Mouse (Mus musculus): ENCODE results near the gene Ctso.
A peak's percentile ranks its signal among the peaks of the same experiment; 100 is the strongest.

Ctso gene

DNA sequence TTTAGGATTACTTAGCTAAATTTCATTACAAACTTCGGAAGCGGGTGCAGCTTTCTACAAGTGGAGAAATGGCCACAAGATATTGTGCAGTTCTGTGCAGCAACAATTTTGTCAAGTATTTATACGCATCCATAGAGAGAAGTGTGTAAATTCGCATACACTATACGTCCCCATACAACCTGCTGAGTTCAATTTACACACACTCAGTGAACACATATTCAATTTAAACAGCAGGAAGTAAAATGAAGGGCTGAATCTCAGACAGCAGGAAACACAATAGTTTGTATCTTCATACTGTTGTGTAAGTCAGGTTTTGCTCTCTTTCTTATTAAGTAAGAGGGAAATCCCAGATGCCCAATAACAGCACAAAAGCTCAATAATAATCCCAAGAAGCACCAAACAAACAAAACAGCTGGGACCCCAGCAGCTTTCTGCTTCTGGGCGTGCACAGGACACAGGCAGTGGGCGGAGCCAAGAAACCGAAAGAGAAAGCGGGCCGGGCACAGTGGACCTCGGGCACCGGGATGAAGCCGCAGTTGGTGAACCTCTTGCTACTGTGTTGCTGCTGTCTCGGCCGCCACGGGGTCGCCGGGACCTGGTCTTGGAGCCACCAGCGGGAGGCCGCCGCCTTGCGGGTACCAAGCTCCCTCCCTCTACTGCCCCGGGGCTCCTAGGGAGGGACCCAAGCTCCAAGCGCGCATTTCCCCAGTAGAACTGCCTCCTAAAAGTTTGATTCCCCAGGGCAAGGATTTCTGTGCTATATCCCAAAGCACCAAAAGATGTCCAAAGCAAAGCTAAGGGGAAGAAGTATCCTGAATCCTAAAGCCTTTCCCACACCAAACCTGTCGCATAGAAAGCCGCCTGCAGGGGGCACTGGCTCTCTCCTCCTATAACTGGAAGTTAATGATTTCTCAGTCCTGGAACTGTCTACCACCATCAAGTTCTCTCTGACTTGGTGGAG is at the start of gene Ctso:
Ctso (plus strand) TSS at position 461 of the 961 bp plus-strand sequence.
- DNase-seq: peak; percentile 86

DNA sequence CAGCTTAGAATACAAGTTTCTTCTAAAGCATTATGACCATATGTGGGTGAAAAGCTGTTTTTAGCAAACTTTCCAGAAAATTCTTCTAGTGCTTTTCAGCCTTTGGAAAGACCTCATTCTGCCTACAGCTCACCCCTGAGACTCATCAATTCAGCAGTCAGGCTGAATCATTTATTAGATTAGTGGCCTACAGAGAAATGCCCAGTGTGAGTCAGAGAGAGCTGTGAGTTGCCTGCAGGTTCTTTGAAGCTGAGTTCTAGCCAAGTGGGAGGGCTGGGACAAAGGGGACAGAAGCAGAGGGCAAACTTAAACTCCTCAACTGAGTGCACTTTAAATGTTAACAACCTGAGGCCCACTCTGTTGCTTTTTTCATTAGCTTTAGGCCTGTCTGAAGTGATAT is 48.5 kb upstream of the Ctso start:
- no peak for DNase-seq

DNA sequence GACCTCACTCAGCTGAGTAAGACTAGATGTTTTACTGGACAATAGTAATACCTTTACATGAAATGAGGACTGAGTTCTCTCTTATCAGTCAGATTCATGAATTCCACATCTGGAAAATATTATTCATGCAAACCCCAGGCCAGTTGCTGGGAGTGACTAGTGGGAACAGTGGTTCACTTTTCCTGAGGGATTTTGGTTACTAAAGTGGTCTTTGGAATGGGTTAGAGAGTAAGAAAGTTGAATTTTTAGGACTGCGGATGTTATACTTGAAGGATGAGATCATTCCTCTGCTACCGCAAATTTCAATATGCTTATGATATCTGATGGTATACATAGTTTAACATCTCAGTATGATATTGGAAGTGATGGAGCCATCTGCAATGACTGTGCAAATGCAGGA is 46.8 kb upstream of the Ctso start:
- no peak for DNase-seq

DNA sequence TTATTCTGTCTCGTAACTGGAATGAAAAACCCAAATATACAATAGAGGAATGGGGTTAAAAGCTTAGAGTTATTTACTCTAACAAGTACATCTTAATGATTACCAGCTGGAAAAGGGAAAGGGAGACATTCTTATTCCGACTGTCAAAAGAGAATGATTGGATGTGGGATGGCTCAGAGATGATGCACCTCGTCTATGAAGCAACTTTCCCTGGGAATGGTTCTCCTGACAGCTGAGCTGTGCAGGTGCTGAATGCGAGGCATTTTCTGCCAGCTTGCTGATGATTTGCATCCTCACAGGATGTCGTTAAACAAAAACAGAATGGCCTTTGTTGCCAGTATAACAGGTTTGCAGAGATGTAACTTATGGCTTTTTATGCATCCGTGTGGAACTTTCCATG is 43.3 kb upstream of the Ctso start:
- no peak for DNase-seq

DNA sequence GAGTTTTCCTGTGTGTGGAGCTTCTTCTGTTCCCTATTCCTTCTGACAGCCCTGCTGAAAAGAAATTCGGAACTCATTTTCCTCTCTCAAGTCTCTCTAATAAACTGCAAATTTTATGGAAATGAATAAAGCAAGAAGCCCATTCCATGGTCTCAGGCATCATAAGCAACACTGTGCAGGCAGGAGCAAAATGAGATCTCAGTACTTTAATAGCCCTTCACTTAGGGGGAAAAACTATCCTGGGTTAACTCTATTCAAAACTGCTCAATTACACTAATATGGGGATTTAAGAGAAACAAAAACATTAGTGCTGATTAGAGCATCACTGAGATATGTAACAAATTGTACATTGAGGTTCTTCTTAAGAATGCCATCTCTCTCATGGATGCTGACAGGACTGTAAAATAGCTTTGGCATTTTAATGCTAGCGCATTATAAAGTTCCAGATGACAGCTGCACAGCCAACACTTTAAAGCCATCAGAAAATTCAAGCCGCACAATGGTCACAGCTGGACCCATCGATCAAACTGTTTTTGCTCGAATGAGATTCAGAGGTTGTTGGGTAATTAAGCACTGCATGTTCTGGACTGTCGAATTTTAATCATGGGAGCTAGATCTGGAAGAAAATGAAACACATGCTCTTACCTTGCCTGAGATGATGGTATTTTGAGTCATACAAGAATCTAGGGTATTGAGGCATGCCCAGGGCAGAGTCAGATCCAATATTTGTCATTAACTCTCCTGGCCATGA is 21.9 kb upstream of the Ctso start:
- DNase-seq: peak; percentile 26

DNA sequence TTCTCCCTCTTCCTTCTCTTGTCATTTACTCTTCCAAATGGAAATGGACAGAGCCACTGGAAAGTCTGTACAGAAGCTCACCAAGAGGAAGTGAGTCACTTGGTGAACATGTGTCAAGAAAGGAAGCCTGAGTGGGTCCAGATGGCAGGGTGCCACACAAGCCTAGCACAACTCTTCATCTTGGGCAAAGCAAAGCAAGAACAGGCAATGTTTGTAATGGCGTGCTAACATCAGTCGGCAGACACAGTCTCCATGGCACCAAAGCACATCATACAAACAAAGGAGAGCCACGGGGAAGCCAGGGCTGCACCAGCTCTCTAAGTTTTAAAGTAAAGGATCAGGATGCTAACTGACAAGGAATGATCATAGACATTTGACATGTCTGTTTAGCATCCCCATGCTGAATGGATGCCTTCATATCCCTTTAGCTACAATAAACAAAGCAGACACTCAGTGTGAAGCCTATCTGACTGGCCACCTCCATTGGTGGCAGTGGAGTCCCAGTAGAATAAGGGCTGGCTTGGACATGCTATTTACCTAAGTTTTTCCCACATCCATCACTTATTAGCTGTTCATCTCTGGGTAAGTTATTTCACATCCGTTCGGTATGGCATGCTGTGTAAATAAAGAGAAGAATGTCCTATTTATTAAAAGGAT is 16.2 kb upstream of the Ctso start:
- no peak for DNase-seq

DNA sequence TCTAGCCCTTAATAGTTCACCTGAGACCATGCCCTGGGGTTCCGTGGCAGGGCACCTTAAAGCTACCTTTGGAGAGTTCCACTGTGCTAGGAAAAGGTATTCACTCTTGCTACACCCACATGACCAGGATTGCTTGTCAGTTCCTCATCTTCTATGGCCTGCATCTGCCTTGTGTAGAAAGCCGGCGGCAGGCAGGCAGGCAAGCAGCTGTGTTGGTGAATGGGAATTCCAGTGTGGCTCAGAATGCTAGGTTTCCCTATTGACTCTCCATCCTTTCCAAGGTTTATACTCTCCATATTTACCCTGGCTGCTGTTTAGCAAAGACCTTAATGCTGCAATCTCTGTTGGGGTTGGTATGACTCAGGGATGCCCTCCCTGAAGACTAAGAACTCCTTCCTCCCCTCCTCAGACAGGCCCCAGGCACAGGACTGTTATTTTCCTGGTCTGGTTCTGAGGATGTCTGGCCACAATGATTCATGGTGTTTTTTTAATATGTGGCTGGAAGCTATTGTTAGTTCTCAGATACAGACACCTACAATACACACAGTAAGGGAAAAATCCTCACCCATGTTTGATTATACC is 15.0 kb upstream of the Ctso start:
- no peak for DNase-seq

DNA sequence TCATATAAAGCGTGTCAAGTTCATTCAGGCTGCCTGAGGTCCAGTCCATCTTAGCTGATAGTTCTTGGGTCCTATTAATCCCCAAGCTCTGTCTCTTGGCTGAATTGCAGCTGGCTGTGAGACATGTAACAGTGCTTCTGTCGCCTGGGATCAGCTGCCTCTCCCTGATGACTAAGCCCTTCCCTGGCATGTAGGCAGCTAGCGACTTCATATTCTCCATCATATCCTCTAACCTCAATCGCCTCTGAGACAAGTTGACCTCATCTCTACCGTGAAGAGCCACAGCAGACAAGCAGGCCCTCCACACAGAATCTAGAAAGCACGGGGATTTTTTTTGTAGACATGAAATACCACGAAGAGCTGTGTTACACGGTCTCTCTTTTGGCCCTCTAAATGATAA is 14.2 kb upstream of the Ctso start:
- DNase-seq: no peak

DNA sequence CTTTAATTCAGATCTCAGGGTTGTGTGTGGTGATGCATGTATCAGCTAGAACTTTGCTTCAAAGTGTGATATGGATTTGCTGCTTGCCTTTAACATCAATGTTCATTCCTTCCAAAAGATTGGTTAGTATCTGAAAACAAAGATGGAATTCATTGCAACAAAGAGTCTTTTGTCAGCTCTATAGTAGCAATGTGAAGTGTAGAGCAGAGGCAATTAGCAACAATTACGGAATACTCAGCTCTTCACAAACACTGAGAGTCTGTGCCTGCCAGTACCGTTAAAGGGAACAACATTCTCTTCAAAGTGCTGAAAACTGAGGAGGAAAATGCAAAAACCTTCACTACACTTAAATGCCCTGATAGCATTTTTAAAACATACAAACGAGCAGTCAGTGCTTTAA is 12.7 kb upstream of the Ctso start:
- no peak for DNase-seq

DNA sequence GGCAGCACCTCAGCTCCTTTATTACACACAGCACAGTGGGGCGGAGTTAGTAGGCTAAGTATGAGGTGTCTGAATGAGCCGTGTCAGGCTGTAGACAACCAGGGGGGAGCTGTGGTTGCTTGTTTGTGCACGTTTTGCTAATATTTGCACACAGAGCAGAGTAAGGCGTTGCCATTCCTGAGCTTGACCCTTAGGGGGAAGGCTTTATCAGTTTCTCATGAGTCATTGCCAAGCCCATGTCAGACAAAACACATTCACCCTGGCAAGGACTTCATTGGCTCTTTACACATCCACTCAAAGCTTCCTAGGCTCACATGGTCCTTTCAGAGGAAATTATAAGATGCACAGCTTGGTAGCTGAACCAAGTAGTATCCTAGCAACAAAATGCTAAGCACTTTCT is 9.5 kb upstream of the Ctso start:
- peak; percentile 25 for DNase-seq

DNA sequence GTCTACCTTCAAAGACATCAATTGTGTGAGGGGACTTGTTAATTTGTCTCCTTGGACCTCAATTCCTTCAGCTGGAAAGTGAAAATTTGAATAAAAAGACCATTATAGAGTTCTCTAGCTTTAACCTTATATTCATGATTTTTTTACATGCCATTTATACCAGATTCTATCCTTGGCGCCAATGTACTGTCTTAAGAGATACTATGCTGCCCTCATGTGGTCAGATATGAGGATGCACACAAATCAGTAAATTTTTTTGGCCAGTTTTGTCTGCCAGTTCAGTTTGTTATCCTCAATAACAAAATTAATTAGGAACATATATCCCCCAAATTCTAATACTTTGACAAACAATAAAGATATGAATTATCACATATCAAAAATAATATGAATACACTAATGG is 7.5 kb upstream of the Ctso start:
- DNase-seq: peak; percentile 82

DNA sequence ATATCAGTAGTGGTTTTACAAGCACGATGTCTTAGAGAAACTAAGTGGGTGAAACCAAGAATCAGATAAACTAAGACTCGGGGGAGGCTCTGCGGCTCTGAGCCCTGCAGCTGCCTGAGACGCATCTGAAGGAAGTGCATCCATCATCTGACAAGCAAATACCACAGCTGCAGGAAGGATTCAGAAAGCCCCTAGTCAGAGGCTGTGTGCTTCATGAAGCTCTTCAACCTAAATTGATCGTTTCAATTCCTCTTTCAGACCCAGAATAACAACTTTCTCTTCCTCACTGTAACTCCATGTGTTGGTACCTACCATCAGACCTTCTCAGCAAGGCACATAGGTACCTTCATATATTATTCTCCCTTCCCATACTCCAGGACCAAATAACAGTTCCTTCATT is 6.5 kb upstream of the Ctso start:
- no peak for DNase-seq

DNA sequence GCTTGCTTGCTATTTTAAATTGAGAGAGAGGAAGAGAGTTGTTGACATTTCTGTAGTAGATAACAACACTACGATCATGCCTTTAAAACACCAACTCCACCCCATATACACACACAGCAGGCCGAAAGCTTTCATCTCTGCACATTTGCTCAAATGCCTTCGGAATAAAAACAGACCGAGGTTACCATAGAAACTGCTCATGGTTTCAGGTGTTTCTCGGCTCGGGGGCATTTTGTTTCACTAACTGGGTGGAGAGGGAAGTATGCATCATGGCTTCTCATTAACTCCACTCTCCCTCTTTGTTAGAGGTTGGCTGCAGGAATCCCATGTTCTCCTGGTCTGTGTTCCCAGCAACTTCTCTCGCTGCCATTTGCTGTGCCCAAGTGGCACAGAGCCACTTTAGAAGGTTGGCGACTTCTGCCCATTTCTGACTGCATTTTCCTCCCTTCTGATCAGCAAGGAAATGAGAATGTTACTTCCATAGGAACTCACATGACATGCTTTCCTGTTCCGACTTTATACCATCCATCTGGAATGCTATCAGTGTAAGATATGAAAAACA is 5.6 kb upstream of the Ctso start:
- DNase-seq: peak; percentile 34

DNA sequence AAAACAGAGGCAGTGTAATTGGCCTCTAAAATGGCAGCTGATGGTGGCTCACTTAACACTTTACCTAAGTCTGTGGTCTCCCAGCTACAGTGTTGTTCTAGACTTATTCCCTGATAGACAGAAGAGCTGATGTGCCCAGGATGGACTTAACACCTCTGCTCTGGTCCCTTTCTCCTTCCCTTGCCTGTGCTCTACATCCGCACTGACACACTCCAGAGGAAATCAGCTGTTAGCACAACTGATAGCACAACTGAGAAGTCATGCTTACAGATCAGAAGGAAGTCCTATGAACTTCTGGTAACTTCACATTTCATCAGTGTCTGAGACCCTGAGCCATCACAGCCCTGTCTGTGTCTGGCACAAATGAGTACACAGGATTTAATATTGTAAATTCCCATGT is 3.3 kb upstream of the Ctso start:
- DNase-seq: no peak

DNA sequence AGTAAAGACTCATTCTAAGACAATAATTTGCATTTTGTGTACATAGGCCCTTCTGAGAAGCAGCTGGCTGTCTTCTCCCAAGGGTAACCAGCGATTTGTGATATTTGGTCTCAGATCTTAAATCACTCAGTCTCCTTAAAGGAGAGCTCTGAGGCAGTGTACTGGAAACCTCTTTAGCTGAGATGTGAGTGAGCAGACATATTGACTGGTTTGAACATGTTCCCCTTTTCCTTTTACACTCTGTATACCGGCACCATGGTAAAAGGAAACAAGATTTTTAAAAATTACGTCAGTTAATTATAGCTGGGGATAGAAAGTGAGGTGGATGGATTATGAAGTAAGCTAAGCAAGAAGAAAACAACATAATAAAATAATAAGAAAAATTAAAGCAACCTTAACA is 706 bp upstream of the Ctso start:
- DNase-seq: no peak

DNA sequence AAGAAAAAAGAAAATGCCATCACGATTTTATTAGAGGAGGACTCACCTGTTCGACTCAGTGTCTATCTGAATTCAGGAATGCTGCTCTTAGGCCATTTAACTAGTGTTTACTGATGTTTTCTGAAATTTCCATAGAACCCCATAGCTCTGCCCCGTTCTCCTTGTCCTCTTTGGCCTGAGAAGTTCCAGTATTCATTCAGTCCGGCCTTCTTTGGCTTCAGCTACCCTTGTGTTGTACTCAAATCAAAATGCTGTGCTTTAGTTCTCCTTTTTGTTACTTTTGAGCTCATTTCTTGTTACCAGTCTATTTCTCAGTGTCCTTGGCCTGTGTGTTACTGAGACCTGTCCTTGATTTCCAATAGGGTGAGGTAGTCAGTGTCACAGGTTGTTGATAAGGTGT is 947 bp downstream of the Ctso start:
- DNase-seq: no peak

DNA sequence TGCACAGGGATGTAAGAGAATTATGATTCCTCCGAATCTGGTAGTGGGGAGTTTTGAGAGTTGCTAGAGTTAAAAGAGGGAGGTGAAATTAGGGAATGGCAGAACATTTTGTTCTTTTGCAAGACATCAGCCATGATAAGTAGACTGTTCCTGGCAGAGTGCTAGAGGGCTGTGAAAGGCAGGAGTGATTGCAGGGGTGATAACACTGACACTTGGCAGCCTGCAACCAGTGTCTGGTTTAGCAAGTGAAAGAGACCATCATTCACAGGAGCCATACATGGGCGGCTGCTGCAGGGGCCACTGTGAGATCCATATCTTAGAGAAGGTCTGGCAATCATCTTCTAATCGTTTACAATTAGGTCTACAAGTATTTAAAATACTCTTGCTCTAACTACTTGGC is 6.5 kb downstream of the Ctso start:
- DNase-seq: no peak

DNA sequence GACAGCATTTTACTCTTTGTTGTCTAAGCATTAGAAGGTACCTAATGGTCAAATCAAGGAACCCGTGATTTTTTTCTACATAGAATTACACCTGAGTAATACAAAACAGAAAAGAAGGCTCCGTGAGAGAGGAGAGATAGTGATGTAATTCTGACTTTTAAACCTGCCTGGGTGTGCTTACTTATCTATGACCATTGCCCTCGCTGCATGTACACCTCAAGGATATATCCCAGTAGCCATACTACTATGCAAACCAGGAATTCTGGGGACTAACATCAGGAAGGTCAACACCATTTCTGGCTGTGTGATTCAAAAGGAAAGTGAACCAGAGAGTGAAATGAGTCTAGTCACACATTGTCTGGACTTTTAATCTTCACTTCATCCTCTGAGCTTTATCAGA is 9.9 kb downstream of the Ctso start:
- DNase-seq: no peak

DNA sequence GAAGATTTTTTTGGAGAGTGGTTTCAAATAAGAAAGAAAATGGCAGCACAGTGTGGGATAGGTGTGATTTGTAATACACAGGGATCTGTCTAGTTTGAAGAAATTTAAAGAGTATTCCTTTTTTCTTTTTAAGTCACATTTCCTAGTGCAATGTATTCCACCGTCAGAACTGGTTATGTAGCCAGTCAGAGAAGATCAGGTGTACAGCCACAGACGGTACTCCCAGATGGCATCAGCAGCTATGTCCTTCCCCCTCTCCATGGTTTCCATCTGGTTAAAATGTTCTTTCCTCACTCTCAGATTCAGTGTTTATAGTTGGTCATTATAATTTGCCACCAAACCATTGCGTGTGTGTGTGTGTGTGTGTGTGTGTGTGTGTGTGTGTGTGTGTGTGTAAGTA is 10.7 kb downstream of the Ctso start:
- DNase-seq: no peak

DNA sequence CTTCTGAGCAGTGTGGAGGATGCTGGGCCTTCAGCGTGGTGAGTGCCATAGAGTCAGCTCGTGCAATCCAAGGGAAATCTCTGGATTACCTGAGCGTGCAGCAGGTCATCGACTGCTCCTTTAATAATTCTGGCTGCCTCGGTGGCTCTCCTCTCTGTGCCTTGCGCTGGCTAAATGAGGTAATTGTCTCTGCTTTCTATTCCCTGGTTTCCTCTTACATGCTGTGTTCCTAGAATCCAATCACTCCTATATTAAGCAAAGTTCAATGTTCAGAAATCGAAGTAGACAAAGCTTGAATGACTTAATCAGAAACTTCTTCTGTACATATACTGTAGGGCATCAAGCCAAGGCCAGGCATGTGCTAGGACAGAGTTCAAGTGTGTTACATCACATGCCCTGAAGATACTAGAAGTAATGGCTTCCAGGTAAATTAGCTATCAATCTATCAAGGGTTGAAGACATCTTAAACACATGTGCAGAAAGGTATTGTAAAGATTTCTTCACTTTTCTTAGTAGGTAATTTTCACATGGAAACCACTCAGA is 12.5 kb downstream of the Ctso start:
- DNase-seq: no peak

DNA sequence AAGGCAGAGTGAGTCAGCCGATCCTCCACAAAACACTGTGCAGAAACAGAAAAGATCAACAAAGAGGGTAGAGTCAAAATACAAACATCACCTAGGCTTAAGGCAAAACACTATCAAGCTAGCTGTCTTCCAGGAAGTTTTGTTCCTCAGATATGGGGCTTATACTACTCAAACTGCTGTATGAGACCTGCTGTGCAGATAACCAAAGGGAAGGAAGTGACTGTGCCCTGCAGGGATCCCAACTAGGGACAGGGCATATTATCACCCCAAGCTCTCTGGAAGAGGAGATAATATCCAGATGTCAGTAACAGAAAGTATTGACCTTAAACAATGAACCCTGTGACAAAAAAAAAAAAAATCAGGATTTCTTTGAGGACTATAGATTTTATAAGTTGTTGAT is 16.6 kb downstream of the Ctso start:
- no peak for DNase-seq

DNA sequence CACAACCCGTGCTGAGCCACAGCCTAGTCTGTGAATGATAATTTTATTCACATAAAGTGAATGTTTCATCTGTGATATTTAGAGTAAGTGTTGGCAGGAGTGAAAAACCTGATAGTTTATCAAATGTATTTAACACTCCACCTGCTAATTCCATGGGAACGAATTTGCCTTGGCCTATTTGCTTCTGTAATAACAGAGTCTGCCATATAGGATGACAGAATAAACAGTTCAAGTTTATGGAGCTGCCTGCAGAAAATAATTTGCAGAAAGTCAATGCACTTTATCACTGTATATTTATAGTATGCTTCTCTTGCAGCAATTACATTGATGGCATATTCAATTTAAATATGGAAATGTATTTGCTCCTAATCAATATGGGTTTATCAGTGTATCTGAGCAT is 19.4 kb downstream of the Ctso start:
- no peak for DNase-seq

DNA sequence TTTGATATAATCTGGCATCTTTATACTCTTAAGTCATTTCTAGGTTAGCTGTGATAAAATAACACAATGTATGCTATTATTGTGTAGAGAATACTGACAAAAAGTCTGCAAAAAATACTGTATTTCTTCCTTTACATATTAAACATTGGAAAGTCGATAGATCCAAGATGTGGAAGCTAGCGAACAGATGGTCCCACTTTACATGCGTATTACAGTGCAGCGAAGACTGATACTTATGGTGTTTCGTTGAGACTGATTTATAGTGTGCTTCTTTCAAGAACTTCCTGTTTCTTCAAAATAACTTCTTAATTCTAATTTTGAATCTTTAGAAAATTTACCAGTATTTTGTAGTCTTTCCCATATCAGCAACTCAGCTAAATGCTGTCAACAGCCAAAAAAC is 25.1 kb downstream of the Ctso start:
- no peak for DNase-seq

Measured in embryo, embryonic 11 days (tissue).